Mouse (Mus musculus): ENCODE measurements around the gene Adam23. TPM values are rescaled to one million over a fixed set of nuclear protein-coding genes. Genes with fewer than 3 reads are reported as not detected.

Gene Adam23
- total RNA-seq (2012; rRNA removed) = 0.04 TPM in 1 of 2 replicates, not detected in the other
- not detected in 2 replicates for total RNA-seq (2014; rRNA removed)
- not detected in 2 replicates for polyA plus RNA-seq (2012; ENCODE audit: insufficient read length, low read depth)

GRCm38 (mm10) chr1:63445656-63446046 is at the start of gene Adam23:
Adam23 (plus strand) TSS chr1:63445891.
- in situ Hi-C loops (cut with MboI; ENCODE audit: low pct_ligation_motif_present, low pct_unique_long_range_greater_than_20kb, low sequenced_read_pairs) = no loop called here
- no peaks in the 10 kb centered on the region for H3K9me3 ChIP-seq (replicated peaks; ENCODE audit: low read length)
- H3K4me3 ChIP-seq (replicated peaks in 1 of 3; ENCODE audit: low read depth in 2 of 3, low read length in 2 of 3, poor library complexity in 1 of 3) = no peak within 1 kb of the TSS
- H3K27me3 ChIP-seq (replicated peaks) = no peaks in the 10 kb centered on the region
- no peaks in the 10 kb centered on the region for H3K36me3 ChIP-seq (replicated peaks in 1 of 2; ENCODE audit: control insufficient read depth in 1 of 2, insufficient read depth in 1 of 2, low read length in 1 of 2)
- H3K4me1 ChIP-seq (ENCODE audit: control insufficient read depth in 1 of 2, insufficient read depth in 2 of 2) = peaks cover 0 to 2% of the 10 kb centered on the region in 2 experiments; a peak in 1 of 4 replicates
- no peak within 1 kb of the TSS for H3K9ac ChIP-seq (ENCODE audit: insufficient read depth, low read depth)
- TF ChIP-seq JUND (conservative IDR thresholded peaks at IDR 0.05; ENCODE audit: low read depth, low read length) = no peak
- no peak for TF ChIP-seq EP300 (IDR thresholded peaks at IDR 0.05; ENCODE audit: low read length)
- no peak for TF ChIP-seq USF1 (IDR thresholded peaks at IDR 0.05; ENCODE audit: low read depth, low read length)
- TF ChIP-seq TCF12 (IDR thresholded peaks at IDR 0.05; ENCODE audit: low read depth, low read length) = no peak
- no peak for TF ChIP-seq CTCF (conservative IDR thresholded peaks at IDR 0.05 in 1 of 2, IDR thresholded peaks at IDR 0.05 in 1 of 2; ENCODE audit: low read depth in 2 of 2, low read length in 2 of 2)
- no peak for TF ChIP-seq BHLHE40 (IDR thresholded peaks at IDR 0.05; ENCODE audit: low read depth, low read length)
- dilution Hi-C loops (cut with MboI; ENCODE audit: extremely low pct_ligation_motif_present, extremely low pct_unique_long_range_greater_than_20kb, low sequenced_read_pairs) = no loop called here
- no peak within 1 kb of the TSS for H3K27ac ChIP-seq (ENCODE audit: insufficient read depth, low read depth)
- H3K79me2 ChIP-seq (replicated peaks; ENCODE audit: control insufficient read depth, extremely low read depth, insufficient read depth, poor library complexity, severe bottlenecking) = no peaks in the 10 kb centered on the region
- DNase-seq (ENCODE audit: extremely low read depth) = no peak
- no peak within 1 kb of the TSS for H3K4me2 ChIP-seq (ENCODE audit: insufficient read depth, low read depth, poor library complexity, severe bottlenecking)

- Histone ChIP-seq H3K27ac (ENCODE audit: insufficient read depth, low read depth) (no peak overlapping the region), H3K4me3 (replicated peaks in 1 of 3; ENCODE audit: low read depth in 2 of 3, low read length in 2 of 3, poor library complexity in 1 of 3) (no peak overlapping the region), H3K79me2 (replicated peaks; ENCODE audit: control insufficient read depth, extremely low read depth, insufficient read depth, poor library complexity, severe bottlenecking) (no peaks in the 10 kb centered on the region), H3K4me2 (ENCODE audit: insufficient read depth, low read depth, poor library complexity, severe bottlenecking) (no peak overlapping the region), H3K36me3 (replicated peaks in 1 of 2; ENCODE audit: control insufficient read depth in 1 of 2, insufficient read depth in 1 of 2, low read length in 1 of 2) (no peaks in the 10 kb centered on the region), H3K9ac (ENCODE audit: insufficient read depth, low read depth) (no peak overlapping the region), H3K4me1 (ENCODE audit: control insufficient read depth in 1 of 2, insufficient read depth in 2 of 2) (no peaks in the 10 kb centered on the region), H3K27me3 (replicated peaks) (no peaks in the 10 kb centered on the region), H3K9me3 (replicated peaks; ENCODE audit: low read length) (no peaks in the 10 kb centered on the region)
- DNase-seq (ENCODE audit: extremely low read depth) = no peak
- no peak for TF ChIP-seq IRF4 (IDR thresholded peaks at IDR 0.05; ENCODE audit: low read depth, low read length)
- no peak for TF ChIP-seq TBP (conservative IDR thresholded peaks at IDR 0.05; ENCODE audit: low read depth, low read length)
- TF ChIP-seq NRF1 (IDR thresholded peaks at IDR 0.05; ENCODE audit: low read depth, low read length) = no peak
- no peak for TF ChIP-seq UBTF (IDR thresholded peaks at IDR 0.05; ENCODE audit: low read depth, low read length)
- TF ChIP-seq CHD1 (IDR thresholded peaks at IDR 0.05; ENCODE audit: low read depth, low read length) = no peak
- TF ChIP-seq HCFC1 (IDR thresholded peaks at IDR 0.05; ENCODE audit: low read depth, low read length) = no peak
- TF ChIP-seq MYC (IDR thresholded peaks at IDR 0.05; ENCODE audit: low read depth, low read length) = no peak
- in situ Hi-C loops (cut with MboI; ENCODE audit: low pct_ligation_motif_present, low pct_unique_long_range_greater_than_20kb, low sequenced_read_pairs) = no loop called here
- dilution Hi-C loops (cut with MboI; ENCODE audit: extremely low pct_ligation_motif_present, extremely low pct_unique_long_range_greater_than_20kb, low sequenced_read_pairs) = no loop called here
Observed at GRCm38 (mm10) chr1:63401130-63401529, 44.6 kb upstream of the Adam23 start.

- Histone ChIP-seq H3K4me2 (ENCODE audit: insufficient read depth, low read depth, poor library complexity, severe bottlenecking) (no peak overlapping the region), H3K27ac (ENCODE audit: insufficient read depth, low read depth) (no peak overlapping the region), H3K4me1 (ENCODE audit: control insufficient read depth in 1 of 2, insufficient read depth in 2 of 2) (peaks cover 0 to 8% of the 10 kb centered on the region in 2 experiments; a peak in 2 of 4 replicates), H3K36me3 (replicated peaks in 1 of 2; ENCODE audit: control insufficient read depth in 1 of 2, insufficient read depth in 1 of 2, low read length in 1 of 2) (no peaks in the 10 kb centered on the region), H3K79me2 (replicated peaks; ENCODE audit: control insufficient read depth, extremely low read depth, insufficient read depth, poor library complexity, severe bottlenecking) (no peaks in the 10 kb centered on the region), H3K4me3 (replicated peaks in 1 of 3; ENCODE audit: low read depth in 2 of 3, low read length in 2 of 3, poor library complexity in 1 of 3) (no peak overlapping the region), H3K9ac (ENCODE audit: insufficient read depth, low read depth) (no peak overlapping the region), H3K9me3 (replicated peaks; ENCODE audit: low read length) (no peaks in the 10 kb centered on the region), H3K27me3 (replicated peaks) (no peaks in the 10 kb centered on the region)
- in situ Hi-C loops (cut with MboI; ENCODE audit: low pct_ligation_motif_present, low pct_unique_long_range_greater_than_20kb, low sequenced_read_pairs) (no loop called here), dilution Hi-C loops (cut with MboI; ENCODE audit: extremely low pct_ligation_motif_present, extremely low pct_unique_long_range_greater_than_20kb, low sequenced_read_pairs) (no loop called here)
- peak; percentile 38 for DNase-seq (ENCODE audit: extremely low read depth)
- no peak for TF ChIP-seq PAX5 (IDR thresholded peaks at IDR 0.05; ENCODE audit: low read length)
- TF ChIP-seq KAT2A (IDR thresholded peaks at IDR 0.05; ENCODE audit: insufficient replicate concordance, low read length) = no peak
- TF ChIP-seq ZMIZ1 (IDR thresholded peaks at IDR 0.05; ENCODE audit: low read depth, low read length) = no peak
- no peak for TF ChIP-seq E2F4 (IDR thresholded peaks at IDR 0.05; ENCODE audit: insufficient replicate concordance, low read depth, low read length)
- no peak for TF ChIP-seq CHD1 (IDR thresholded peaks at IDR 0.05; ENCODE audit: low read depth, low read length)
- peak; percentile 82 for TF ChIP-seq RAD21 (IDR thresholded peaks at IDR 0.05; ENCODE audit: low read depth, low read length)
- no peak for TF ChIP-seq TBP (conservative IDR thresholded peaks at IDR 0.05; ENCODE audit: low read depth, low read length)
- TF ChIP-seq ZC3H11A (IDR thresholded peaks at IDR 0.05; ENCODE audit: low read depth, low read length) = 0 out of 2 replicates have a peak, but pooled peaks have one; percentile 5
- TF ChIP-seq HCFC1 (IDR thresholded peaks at IDR 0.05; ENCODE audit: low read depth, low read length) = no peak
- TF ChIP-seq UBTF (IDR thresholded peaks at IDR 0.05; ENCODE audit: low read depth, low read length) = no peak
- TF ChIP-seq MAZ (IDR thresholded peaks at IDR 0.05; ENCODE audit: low read depth, low read length) = no peak
- no peak for TF ChIP-seq POLR2AphosphoS2 (IDR thresholded peaks at IDR 0.05; ENCODE audit: low read depth, low read length)
- no peak for TF ChIP-seq NRF1 (IDR thresholded peaks at IDR 0.05; ENCODE audit: low read depth, low read length)
- no peak for TF ChIP-seq JUND (conservative IDR thresholded peaks at IDR 0.05; ENCODE audit: low read depth, low read length)
- no peak for TF ChIP-seq USF1 (IDR thresholded peaks at IDR 0.05; ENCODE audit: low read depth, low read length)
- no peak for TF ChIP-seq MYC (IDR thresholded peaks at IDR 0.05; ENCODE audit: low read depth, low read length)
- TF ChIP-seq EP300 (IDR thresholded peaks at IDR 0.05; ENCODE audit: low read length) = no peak
- 0 out of 2 replicates have a peak, but pooled peaks have one; percentile 27 for TF ChIP-seq NELFE (IDR thresholded peaks at IDR 0.05; ENCODE audit: low read depth, low read length)
- peak; percentile 53 to 79 for TF ChIP-seq CTCF (conservative IDR thresholded peaks at IDR 0.05 in 1 of 2, IDR thresholded peaks at IDR 0.05 in 1 of 2; ENCODE audit: low read depth in 2 of 2, low read length in 2 of 2)
- no peak for TF ChIP-seq MAX (IDR thresholded peaks at IDR 0.05; ENCODE audit: low read length)
- peak; percentile 65 for TF ChIP-seq SMC3 (IDR thresholded peaks at IDR 0.05; ENCODE audit: low read depth, low read length)
- TF ChIP-seq BHLHE40 (IDR thresholded peaks at IDR 0.05; ENCODE audit: low read depth, low read length) = no peak
Observed at GRCm38 (mm10) chr1:63403601-63404000, 42.1 kb upstream of the Adam23 start.

Data from CH12.LX (cell line).